Mouse (Mus musculus): ENCODE results near the gene Ndufa7.

Gene Ndufa7

GRCm38 (mm10) chr17:33824084-33824996 is at the start of gene Ndufa7, which contains the start of gene Rps28:
Gene Ndufa7, plus strand, starts transcription at chr17:33824572.
Gene Rps28, minus strand, starts transcription at chr17:33824562.
- peak; percentile 96 for DNase-seq (ENCODE audit: extremely low spot score, low read depth, low spot score)

- no peak for DNase-seq (ENCODE audit: extremely low spot score, low read depth, low spot score)
Measured at GRCm38 (mm10) chr17:33774573-33775155, 49.7 kb upstream of the Ndufa7 start.

DNA sequence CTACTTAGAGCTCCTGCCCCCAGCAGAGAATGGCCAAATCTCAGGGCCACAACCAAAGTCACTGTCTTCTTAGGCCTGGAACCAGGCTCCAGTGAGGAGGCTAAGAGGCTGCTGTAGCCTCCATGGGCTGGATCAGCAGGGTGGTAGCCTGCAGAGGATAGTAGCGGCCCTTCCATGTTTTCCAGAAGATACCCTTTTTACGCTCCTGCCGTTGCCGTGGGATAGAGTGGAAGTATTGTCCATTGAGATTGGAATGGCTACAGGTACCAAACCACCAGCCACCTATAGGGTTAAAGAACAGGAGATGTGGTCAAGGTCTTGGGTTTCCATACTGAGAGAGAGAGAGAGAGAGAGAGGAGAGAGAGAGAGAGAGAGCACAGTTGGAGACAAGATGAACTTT is 49.1 kb upstream of the Ndufa7 start:
- no peak for DNase-seq (ENCODE audit: extremely low spot score, low read depth, low spot score)

- peak; percentile 88 for DNase-seq (ENCODE audit: extremely low spot score, low read depth, low spot score)
Measured at GRCm38 (mm10) chr17:33779271-33779966, 45.0 kb upstream of the Ndufa7 start.

DNA sequence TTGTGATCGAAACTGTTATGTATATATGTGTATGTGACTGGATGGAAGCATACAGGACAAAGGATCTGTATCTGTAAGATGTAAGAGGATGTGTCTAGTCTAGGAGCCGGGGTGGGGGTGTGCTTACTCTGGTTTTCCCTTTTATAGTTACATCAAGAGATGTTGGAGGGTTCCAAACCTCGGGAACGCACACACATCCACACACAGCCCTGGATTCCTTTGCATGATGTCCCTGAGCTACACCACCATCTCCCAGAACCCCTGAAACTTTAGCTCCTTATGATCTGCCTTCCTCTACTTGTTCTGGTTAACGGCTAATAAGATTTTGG is 44.4 kb upstream of the Ndufa7 start:
- no peak for DNase-seq (ENCODE audit: extremely low spot score, low read depth, low spot score)

DNA sequence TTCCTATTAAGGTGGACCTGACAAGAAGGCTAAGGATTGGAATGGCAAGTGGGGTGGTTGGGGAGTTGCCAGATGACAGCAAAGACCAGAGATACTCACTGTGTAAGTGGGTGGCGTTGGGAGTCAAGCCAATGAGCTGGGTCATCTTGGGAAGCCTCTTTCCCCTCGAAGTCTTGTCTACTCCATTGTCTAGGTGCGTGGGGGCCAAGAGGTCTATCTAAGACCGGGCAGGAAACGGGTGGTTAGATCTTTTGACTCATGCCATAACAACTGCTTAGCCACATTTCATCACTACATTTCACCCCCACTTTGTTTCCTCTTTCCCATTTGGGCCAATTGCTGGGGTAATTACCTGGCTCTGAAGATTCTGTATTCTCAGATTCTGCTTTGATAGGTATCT is 43.9 kb upstream of the Ndufa7 start:
- no peak for DNase-seq (ENCODE audit: extremely low spot score, low read depth, low spot score)

GRCm38 (mm10) chr17:33781124-33781977 is 43.0 kb upstream of the Ndufa7 start, which contains the start of gene Angptl4:
Gene Angptl4, minus strand, starts transcription at chr17:33781830.
- no peak for DNase-seq (ENCODE audit: extremely low spot score, low read depth, low spot score)

DNA sequence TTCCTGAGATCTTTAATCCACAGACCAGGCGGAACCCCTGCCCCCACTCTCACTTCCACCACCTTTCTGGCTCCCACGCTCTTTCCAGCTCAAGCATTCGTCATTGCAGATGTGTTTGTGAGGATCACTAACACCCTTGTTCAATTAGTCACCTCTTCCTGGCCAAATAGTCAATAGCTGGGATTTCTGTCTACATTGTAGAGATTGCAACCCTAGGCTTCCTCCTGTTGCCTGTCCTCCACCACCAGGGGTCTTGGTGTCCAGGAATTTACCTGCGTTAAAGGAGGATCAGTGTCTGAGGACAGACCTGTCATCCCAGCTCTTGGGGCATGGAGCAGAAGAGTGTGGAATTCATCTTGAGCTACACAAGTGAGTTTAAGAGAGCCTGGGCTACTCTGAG is 42.3 kb upstream of the Ndufa7 start:
- no peak for DNase-seq (ENCODE audit: extremely low spot score, low read depth, low spot score)

- no peak for DNase-seq (ENCODE audit: extremely low spot score, low read depth, low spot score)
Measured at GRCm38 (mm10) chr17:33783408-33783807, 41.0 kb upstream of the Ndufa7 start.

DNA sequence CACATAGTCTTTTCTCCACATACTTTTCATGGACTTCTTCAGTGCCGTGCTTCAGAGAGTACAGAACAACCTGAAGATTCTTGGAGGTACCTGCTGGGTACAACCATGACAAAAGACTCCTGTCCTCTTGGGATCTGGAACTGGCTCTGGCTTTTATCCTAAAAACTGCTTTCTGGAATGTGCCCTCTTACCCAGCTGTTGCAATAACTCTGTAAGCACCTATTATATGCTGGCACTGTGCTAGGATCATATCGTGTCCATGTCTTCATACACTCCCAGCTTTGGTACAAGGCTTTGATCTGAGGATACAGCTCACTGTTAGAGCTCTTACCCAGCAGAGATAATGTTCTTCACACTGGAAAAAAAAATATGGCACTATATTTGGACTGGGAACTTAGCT is 39.4 kb upstream of the Ndufa7 start:
- DNase-seq (ENCODE audit: extremely low spot score, low read depth, low spot score), result no peak

DNA sequence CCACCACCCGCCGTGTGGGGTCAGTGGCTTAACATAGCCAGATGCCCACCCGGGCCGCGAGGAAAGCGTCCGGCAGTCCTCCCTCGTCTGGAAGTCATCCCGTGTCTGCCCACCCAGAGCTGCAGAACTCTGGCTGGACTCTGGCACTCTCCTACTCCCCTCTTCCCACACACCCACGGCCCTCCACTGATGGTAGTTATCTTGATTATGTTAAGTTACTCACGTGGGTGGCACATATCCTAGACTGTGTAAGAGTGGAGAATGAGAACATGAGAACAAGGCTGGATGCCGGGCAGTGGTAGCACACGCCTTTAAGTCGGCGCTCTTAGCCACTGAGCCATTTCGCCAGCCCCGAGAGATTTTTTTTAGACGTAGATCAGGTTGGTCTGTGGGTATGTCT is 38.0 kb upstream of the Ndufa7 start:
- no peak for DNase-seq (ENCODE audit: extremely low spot score, low read depth, low spot score)

DNA sequence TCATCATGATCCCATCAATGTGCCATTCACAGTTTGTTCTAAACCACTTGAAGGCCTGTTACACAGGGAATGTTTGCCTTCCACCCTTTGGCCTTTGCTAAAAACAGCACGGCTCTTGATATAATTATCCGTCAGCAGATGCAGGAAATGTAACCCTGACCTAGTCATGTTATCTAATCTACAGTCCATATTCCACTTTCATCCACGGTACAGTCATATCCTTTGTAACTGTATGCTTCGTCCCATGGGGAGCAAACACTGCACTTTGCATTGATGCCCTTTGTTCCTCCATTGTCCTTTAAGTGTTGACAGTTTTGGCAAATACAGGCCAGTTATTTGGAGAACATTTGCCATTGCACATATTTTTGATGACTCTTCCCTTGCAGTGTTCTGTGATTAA is 35.6 kb upstream of the Ndufa7 start:
- DNase-seq (ENCODE audit: extremely low spot score, low read depth, low spot score), result no peak

DNA sequence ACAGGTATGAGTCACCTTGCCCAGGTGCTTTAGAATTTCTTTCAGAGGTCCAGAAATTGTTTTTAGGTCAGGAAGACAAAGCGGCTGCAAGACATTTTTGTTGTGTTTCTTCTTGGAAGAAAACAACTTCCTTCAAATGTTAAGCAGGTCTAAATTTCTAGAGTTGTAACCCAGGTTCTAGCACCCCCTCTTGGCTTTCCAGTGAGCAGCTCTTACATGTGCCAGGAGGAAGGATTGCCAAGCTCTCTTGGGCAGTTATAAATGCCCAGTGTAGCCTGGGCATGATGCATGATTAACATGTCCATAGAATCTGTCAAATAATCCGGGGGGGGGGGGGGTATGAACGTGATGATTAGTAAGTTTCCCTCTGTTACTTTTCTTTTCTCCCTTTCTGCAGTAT is 26.1 kb upstream of the Ndufa7 start:
- DNase-seq (ENCODE audit: extremely low spot score, low read depth, low spot score), result no peak

DNA sequence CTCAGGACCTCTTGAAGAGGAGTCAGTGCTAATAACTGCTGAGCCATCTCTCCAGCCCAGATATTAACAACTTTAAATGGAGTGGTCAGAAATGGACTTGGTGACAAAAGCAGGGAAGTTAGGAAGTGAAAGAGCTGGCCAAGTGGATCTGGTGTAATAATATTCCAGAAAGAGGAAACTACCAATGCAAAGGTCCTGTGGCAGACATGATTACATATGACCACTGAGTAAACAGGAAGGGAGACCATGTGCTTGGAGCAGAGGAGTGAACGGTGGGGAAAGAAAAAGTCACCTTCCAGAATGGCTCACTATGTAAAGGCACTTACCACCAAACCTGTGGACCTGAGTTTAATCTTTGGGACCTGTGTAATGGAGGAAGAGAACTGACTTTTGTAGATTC is 25.1 kb upstream of the Ndufa7 start:
- no peak for DNase-seq (ENCODE audit: extremely low spot score, low read depth, low spot score)

- no peak for DNase-seq (ENCODE audit: extremely low spot score, low read depth, low spot score)
Measured at GRCm38 (mm10) chr17:33802221-33802620, 22.2 kb upstream of the Ndufa7 start.

GRCm38 (mm10) chr17:33804205-33804604 is 20.2 kb upstream of the Ndufa7 start:
- DNase-seq (ENCODE audit: extremely low spot score, low read depth, low spot score), result no peak

GRCm38 (mm10) chr17:33804745-33805144 is 19.6 kb upstream of the Ndufa7 start:
- DNase-seq (ENCODE audit: extremely low spot score, low read depth, low spot score), result no peak

DNA sequence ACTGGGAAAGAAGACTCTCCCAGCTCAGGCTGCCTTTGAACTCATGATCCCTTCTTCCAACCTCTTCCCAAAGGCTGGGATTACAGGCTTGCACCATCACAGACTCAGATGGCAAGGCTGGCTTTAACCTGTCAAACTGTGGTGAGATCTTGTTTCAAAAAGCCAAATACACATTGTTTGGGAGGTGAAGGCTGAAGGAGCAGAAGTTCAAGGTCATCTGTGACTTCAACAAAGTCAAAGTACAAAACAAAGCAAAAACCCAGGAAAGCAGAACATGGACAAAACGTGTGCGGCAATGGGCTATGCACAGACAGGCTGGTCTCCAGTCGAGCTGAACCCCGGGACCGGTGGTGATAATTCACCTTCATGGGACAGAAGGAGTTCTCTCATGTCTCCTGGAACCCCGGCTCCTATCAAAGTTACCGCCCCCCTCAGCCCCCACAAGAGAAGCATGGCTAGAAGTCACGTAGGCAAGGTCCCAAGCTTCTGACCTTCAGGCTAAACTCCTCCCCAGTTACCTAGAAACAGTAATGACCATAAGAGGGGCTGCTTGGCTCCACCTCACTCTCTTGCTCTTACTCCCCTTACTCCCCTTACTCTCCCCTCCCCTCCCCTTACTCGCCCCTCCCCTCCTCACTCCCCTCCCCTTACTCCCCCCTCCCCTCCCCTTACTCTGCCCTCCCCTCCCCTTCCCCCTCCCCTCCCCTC is 17.0 kb upstream of the Ndufa7 start:
- no peak for DNase-seq (ENCODE audit: extremely low spot score, low read depth, low spot score)

DNA sequence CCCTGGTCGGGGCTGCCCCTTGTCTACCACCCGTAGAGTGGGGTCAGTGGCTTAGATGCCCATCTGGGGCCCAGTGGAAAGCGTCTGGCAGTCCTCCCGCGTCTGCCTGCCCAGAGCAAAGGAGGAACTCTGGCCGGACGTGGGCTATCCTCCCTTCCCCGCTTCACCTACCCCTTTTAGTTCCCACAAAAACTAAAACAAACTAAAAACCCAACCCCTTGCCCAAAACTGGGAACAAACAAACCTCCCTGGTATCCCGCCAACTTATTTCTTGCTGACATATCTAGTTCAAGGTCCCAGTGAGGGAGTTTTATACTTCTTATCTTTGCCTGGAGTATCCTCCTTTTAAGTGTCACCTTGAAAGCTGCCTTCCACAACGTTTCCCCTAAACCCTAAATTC is 16.2 kb upstream of the Ndufa7 start:
- DNase-seq (ENCODE audit: extremely low spot score, low read depth, low spot score), result no peak
